Mouse (Mus musculus): ENCODE results near the gene Ccdc102a. TPM values are rescaled to one million over a fixed set of nuclear protein-coding genes. Genes with fewer than 3 reads are reported as not detected.

Ccdc102a gene
- polyA plus RNA-seq, 1 experiment from 2014 or later: 14.6 TPM

DNA sequence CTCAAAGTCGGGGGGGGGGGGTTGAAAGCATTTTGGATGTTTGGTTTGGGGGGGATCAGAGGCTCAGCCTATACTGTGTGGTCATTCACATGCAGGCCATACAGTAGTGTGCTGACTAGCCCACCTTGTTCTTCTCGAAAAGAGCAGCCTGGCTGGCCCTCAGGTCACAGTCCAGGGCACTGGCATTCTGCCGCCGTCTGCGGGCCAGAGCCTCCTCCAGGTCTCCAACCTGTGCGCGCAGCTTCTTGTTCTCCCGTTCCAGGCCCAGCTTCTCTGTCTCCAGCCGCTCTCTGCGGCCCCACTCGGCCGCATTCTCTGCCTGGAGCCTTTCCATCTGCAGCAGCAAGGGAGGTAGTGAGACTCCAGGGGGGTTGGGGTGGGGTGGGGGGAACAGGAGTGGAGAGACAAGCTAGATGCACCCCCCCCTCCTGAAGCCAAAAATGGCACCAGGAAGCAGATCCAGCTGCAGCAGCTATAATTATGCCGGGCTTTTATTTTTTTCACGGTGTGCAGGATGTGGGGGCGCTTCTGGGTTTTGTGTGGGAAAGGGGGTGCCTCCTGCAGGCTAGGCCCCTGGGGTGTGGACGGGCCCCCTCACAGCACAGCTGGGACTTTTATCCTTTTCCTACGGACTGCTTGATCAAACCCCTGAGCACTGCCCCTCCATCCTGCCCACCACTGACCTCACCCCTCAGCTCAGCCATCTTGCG, 10.2 kb downstream of the Ccdc102a start:
- Histone ChIP-seq H3K27ac (ENCODE audit: low read length) (no peak overlapping the region), H3K4me2 (replicated peaks; ENCODE audit: low read depth, low read length) (no peak overlapping the region), H3K9ac (replicated peaks; ENCODE audit: low read depth) (no peak overlapping the region), H3K4me3 (ENCODE audit: low read depth, low read length) (no peak overlapping the region), H3K4me1 (ENCODE audit: insufficient read depth, low read depth, low read length) (peaks cover 6% of the 10 kb centered on the region; the same call in 1 of the 2 replicates), H3K9me3 (ENCODE audit: low read length) (no peaks in the 10 kb centered on the region), H3K27me3 (replicated peaks; ENCODE audit: insufficient read depth, low read length) (no peaks in the 10 kb centered on the region), H3K36me3 (ENCODE audit: insufficient read depth, low read length) (peaks cover 5% of the 10 kb centered on the region; the same call in 1 of the 2 replicates)
- TF ChIP-seq EP300 (IDR thresholded peaks at IDR 0.05) (no peak), CTCF (IDR thresholded peaks at IDR 0.05) (no peak)
- DNase-seq (ENCODE audit: low spot score) (no peak), ATAC-seq (no peak)
- 71% methylated on average over 18 of the region's 18 CpGs for WGBS

DNA sequence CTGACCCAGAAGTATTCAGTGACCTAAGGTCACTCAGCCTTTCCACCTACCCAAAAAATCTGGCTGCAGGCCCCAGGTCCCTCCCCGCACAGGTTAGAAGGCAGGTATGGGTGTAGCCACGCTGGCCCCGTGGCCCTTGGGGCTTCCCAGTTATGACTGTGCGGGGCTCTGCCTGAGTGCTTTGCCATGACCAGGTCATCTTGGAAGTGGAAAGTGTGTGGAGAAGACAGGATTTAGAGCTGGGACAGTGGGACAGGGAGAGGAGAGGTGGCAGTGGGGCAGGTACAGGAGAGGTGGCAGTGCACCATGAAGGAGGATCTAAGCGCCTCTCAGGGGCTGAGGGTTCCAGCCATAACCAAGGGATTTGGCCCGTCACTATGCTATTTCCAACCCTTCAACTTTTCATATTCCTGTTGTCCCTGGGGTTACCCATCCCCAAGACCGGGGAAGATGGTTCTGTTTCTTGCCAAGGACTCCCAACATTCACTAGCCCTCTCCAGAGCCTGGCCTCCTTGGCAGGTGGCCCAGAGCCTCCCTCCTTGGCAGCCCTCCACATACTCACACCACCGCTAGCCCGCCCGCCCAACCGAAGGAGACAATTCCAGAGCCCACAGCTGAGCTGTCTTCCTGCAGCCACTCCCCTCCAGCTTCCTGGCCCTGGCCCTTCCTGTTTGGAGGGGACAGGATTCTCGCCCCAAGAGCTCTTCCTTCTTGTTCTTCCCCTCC, 13.3 kb downstream of the Ccdc102a start:
- no peak overlapping the region for H3K4me2 ChIP-seq (replicated peaks; ENCODE audit: low read depth, low read length)
- ATAC-seq: peak; percentile 88
- WGBS: 40% methylated on average over 12 of the region's 12 CpGs

DNA sequence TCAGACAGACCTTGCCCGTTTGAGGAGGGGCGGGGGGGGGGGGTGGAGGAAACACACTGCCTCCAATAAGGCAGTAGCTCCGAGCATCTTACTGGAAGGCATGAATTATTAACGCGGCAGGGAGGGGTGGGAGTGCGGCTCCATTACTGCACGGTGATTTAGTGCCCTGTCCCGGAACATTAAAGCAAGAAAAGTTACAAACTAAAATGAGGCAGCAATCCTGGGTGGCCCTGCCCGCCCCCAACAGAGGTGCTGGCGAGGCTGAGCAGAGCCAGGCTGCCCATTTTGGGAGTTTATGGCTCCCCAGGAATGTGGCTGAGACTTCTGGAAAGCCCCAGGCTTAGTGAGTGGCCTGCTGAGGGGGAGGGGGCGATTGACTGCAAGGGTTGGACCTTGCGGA, 14.2 kb downstream of the Ccdc102a start:
- no peak for DNase-seq (ENCODE audit: low spot score)
- Histone ChIP-seq H3K4me2 (replicated peaks; ENCODE audit: low read depth, low read length) (no peak overlapping the region), H3K27me3 (replicated peaks; ENCODE audit: insufficient read depth, low read length) (no peaks in the 10 kb centered on the region), H3K27ac (ENCODE audit: low read length) (0 out of 2 replicates have a peak overlapping the region, but pooled peaks have one; percentile 47), H3K4me1 (ENCODE audit: insufficient read depth, low read depth, low read length) (peaks cover 13% of the 10 kb centered on the region; the same call in 1 of the 2 replicates), H3K4me3 (ENCODE audit: low read depth, low read length) (no peak overlapping the region), H3K9me3 (ENCODE audit: low read length) (no peaks in the 10 kb centered on the region), H3K36me3 (ENCODE audit: insufficient read depth, low read length) (peaks cover 5% of the 10 kb centered on the region; the same call in 1 of the 2 replicates), H3K9ac (replicated peaks; ENCODE audit: low read depth) (no peak overlapping the region)
- no peak for TF ChIP-seq CTCF (IDR thresholded peaks at IDR 0.05)
- TF ChIP-seq EP300 (IDR thresholded peaks at IDR 0.05): no peak
- 79% methylated on average over 12 of the region's 12 CpGs for WGBS
- no peak for ATAC-seq

More for the DNA sequence above, 13.3 kb downstream of the Ccdc102a start:
- Histone ChIP-seq H3K4me1 (ENCODE audit: insufficient read depth, low read depth, low read length) (peaks cover 13% of the 10 kb centered on the region; the same call in 1 of the 2 replicates), H3K36me3 (ENCODE audit: insufficient read depth, low read length) (peaks cover 5% of the 10 kb centered on the region; the same call in 1 of the 2 replicates), H3K9ac (replicated peaks; ENCODE audit: low read depth) (no peak overlapping the region), H3K9me3 (ENCODE audit: low read length) (no peaks in the 10 kb centered on the region), H3K4me3 (ENCODE audit: low read depth, low read length) (no peak overlapping the region), H3K27ac (ENCODE audit: low read length) (peak overlapping the region; percentile 80), H3K27me3 (replicated peaks; ENCODE audit: insufficient read depth, low read length) (no peaks in the 10 kb centered on the region)
- DNase-seq (ENCODE audit: low spot score): peak; percentile 82
- TF ChIP-seq EP300 (IDR thresholded peaks at IDR 0.05) (peak; percentile 77), CTCF (IDR thresholded peaks at IDR 0.05) (no peak)

DNA sequence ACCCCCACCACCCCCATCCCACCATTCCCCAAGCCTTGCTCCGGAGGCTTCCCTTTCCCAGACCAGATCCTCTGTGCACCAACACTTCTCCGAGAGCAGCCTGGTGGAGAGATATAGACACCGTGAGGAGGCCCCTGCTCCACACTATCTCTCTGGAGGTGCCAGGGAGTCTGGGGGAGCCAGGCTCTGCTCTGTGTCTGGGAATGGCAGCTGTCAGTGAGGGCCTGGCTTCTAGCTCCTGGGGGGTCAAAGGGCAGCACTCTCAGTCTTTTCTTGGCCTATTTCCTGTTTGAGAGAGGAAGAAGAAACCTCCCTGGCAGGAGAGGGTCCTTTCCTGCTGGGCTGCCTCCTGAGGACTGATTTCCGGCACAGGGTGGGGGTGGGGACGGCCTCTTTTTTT, 16.9 kb downstream of the Ccdc102a start:
- Histone ChIP-seq H3K4me2 (replicated peaks; ENCODE audit: low read depth, low read length) (no peak overlapping the region), H3K36me3 (ENCODE audit: insufficient read depth, low read length) (peaks cover 5% of the 10 kb centered on the region; the same call in 1 of the 2 replicates), H3K9ac (replicated peaks; ENCODE audit: low read depth) (no peak overlapping the region), H3K4me1 (ENCODE audit: insufficient read depth, low read depth, low read length) (peaks cover 13% of the 10 kb centered on the region; the same call in 1 of the 2 replicates), H3K27ac (ENCODE audit: low read length) (peak overlapping the region; percentile 68), H3K9me3 (ENCODE audit: low read length) (no peaks in the 10 kb centered on the region), H3K4me3 (ENCODE audit: low read depth, low read length) (no peak overlapping the region), H3K27me3 (replicated peaks; ENCODE audit: insufficient read depth, low read length) (no peaks in the 10 kb centered on the region)
- 10% methylated on average over 5 of the region's 5 CpGs for whole genome bisulfite sequencing
- DNase-seq (ENCODE audit: low spot score) (no peak), ATAC-seq (0 out of 2 replicates have a peak, but pooled peaks have one; percentile 8)
- TF ChIP-seq CTCF (IDR thresholded peaks at IDR 0.05) (no peak), EP300 (IDR thresholded peaks at IDR 0.05) (no peak)

DNA sequence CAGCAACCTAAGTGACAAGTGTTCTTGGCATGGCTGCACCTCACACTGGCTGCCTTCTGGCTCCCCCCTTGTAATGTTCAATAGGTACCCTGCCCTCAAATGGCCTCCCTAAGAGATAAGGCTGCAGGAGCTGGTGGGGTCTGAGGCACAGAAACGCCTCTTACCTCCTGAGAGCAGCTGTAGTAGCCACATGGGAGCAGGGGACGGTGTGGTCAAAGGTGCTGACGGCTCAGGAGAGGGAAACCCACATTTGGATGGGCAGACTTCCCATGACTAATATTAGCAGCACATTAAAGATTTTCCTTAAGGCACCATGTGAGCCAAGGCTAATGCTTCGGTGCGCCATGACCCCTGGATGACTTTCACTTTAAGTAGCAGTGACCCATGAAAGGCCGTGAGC, 17.3 kb downstream of the Ccdc102a start:
- H3K9ac ChIP-seq (replicated peaks; ENCODE audit: low read depth): no peak overlapping the region
- no peaks in the 10 kb centered on the region for H3K27me3 ChIP-seq (replicated peaks; ENCODE audit: insufficient read depth, low read length)
- TF ChIP-seq CTCF (IDR thresholded peaks at IDR 0.05) (no peak), EP300 (IDR thresholded peaks at IDR 0.05) (no peak)
- no peaks in the 10 kb centered on the region for H3K9me3 ChIP-seq (ENCODE audit: low read length)
- no peak for DNase-seq (ENCODE audit: low spot score)
- no peak overlapping the region for H3K4me3 ChIP-seq (ENCODE audit: low read depth, low read length)
- H3K27ac ChIP-seq (ENCODE audit: low read length): peak overlapping the region; percentile 68
- H3K4me1 ChIP-seq (ENCODE audit: insufficient read depth, low read depth, low read length): peaks cover 13% of the 10 kb centered on the region; the same call in 1 of the 2 replicates
- H3K4me2 ChIP-seq (replicated peaks; ENCODE audit: low read depth, low read length): no peak overlapping the region
- WGBS: 19% methylated on average over 6 of the region's 6 CpGs
- peaks cover 5% of the 10 kb centered on the region; the same call in 1 of the 2 replicates for H3K36me3 ChIP-seq (ENCODE audit: insufficient read depth, low read length)
- no peak for ATAC-seq

DNA sequence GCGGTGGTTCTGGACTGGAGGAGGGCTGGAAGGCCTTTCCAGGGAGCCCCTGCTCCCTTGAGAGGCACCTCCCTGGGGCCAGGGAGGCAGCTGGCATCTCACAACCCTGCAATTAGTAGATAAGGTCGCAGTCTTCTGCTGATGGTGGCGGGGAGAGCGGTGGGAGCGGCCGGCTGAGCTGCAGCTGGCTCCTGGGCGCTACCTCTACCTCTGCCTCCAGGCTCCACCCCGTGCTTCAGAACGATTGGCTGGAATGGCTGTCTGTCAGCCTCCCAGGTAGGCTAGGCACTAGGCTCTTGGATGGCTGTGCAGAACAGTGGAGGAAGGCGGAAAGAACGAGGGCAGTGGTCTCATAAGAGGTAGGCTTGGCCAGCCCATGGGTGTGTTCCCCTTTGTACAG, 18.6 kb downstream of the Ccdc102a start:
- Histone ChIP-seq H3K27me3 (replicated peaks; ENCODE audit: insufficient read depth, low read length) (no peaks in the 10 kb centered on the region), H3K4me2 (replicated peaks; ENCODE audit: low read depth, low read length) (peak overlapping the region; percentile 54), H3K9me3 (ENCODE audit: low read length) (no peaks in the 10 kb centered on the region), H3K36me3 (ENCODE audit: insufficient read depth, low read length) (peaks cover 5% of the 10 kb centered on the region; the same call in 1 of the 2 replicates), H3K9ac (replicated peaks; ENCODE audit: low read depth) (no peak overlapping the region), H3K4me1 (ENCODE audit: insufficient read depth, low read depth, low read length) (peaks cover 8% of the 10 kb centered on the region; the same call in 1 of the 2 replicates), H3K4me3 (ENCODE audit: low read depth, low read length) (no peak overlapping the region), H3K27ac (ENCODE audit: low read length) (no peak overlapping the region)
- WGBS: 22% methylated on average over 11 of the region's 11 CpGs
- no peak for TF ChIP-seq EP300 (IDR thresholded peaks at IDR 0.05)
- TF ChIP-seq CTCF (IDR thresholded peaks at IDR 0.05): no peak
- DNase-seq (ENCODE audit: low spot score) (peak; percentile 76), ATAC-seq (peak; percentile 90)
